Mouse (Mus musculus) embryonic stem cell, embryonic (primary cell): ENCODE data around the gene Large2.

ENCODE experiments used
- CTCF ChIA-PET, 4 experiments: fragments of 300-600 bp in 2 of 4; fragments of 350-600 bp in 2 of 4; sonication (Branson Sonifier 250); formaldehyde crosslinking; loops; one replicate each; lab custom pipeline; 2022; ENCODE audit warnings: inconsistent platforms in 2 of 4; lab: Charles Lee
- POLR2A ChIA-PET, 4 experiments: fragments of 300-600 bp in 2 of 4; fragments of 350-600 bp in 2 of 4; sonication (Branson Sonifier 250); formaldehyde crosslinking; loops; one replicate each; lab custom pipeline; 2022; ENCODE audit warnings: antibody characterized with exemption in 4 of 4, inconsistent platforms in 1 of 4; lab: Charles Lee

The Large2 gene

DNA sequence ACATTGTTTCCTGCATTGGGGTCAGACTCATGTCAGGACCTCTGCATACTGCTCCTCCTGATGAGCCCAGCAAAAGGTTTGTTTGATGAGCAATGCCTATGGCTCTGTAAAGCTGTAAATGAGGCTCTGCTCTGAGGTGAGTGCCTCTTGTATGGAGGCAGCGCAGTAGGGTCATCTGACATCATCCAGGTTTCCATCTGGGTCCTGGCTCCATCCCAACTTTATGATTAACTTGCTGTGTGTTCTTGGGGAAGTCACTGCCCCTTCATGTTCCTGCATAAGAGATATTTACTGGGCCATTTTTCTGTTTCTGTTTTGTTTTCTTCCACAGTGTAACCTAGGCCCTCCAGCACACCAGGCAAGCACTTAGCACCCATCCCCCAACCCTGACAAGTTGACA lies 22.8 kb upstream of the Large2 start:
- POLR2A ChIA-PET, result interaction anchor here in 1 of 4 experiments (4.4 kb wide), 1 partner anchor 27 kb away, joined by 19 read pairs; no protein-coding TSS in a partner anchor

DNA sequence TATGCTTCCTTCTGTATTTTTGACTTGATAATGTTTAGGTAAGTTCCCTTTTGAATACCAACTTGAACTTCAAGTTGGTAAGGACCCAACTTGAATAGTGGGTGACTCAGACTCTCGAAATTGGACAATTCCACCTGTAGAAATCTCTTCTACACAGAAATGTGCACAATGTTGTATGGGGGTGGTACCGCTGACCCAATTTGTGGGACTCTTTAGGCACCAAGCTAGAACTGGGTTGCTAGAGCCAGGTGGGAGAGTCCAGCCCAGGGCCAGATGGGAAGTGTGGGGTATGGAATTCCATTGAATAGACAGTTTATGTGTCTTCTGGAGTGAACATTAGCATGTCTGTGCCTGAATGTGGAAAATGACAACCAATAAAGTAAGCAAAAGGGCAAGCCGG lies 20.9 kb upstream of the Large2 start:
- ChIA-PET CTCF (no interaction called here), POLR2A (interaction anchor here in 2 of 4 experiments (0.9 to 1.9 kb wide), 2 partner anchors 19 to 43 kb away, joined by 3 to 4 read pairs; no protein-coding TSS in a partner anchor)

More for the DNA sequence above, 22.8 kb upstream of the Large2 start:
- CTCF ChIA-PET, result no interaction called here

DNA sequence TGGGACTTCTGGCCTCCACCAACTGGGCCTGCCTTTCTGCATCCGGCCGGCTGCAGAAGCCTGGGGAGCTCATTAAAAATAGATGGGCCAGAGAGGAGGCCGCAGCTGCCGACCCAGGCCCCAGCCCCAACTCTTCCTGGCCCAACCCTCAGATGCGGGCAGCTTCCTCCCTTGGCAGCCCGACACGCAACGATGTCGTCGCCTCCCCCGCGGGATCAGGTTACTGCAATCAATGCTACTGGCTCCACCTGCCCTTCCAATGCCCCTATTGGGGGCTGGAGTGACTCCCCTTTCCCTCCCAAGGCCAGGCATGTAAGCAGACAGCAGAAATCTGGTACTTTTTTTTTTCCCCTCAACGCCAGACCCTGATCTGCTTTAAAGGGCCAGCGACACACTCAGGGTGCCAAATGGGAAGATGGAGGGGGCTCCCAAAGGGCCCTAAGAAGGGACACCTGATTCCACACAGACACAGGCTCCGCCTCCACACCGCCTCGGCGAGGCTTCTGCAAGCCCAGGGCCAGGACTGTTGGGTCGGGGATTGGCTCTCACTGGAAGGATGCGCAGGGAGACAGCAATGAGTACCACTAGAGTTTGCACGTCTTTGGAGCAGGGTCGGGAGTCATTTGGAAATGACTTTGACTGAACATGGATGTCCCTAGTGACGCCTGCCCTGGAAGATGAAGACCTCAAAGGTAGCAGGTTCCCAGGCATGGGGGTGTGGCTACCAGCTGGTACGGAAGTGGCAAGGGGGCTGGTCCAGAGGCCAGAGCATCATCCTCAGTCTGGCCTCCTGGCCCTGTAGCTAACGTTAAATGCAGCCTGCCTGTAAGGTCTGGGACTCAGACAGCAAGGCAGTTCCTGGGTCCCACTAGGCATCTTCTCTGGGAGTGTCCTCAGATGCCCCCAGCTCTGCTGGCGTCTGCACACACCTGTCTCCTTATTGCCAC lies 17.9 kb upstream of the Large2 start:
- ChIA-PET POLR2A (interaction anchor here in 3 of 4 experiments (0.5 to 2.7 kb wide), 13 partner anchors 9 to 1126 kb away, joined by 3 to 13 read pairs (median 3); partner anchors contain the start of genes Large2 (in 2 of the 3), Mapk8ip1 (in 1 of the 3), Mdk (in 1 of the 3) and Pex16 (in 1 of the 3)), CTCF (interaction anchor here in 1 of 4 experiments (0.6 to 0.8 kb wide), 2 partner anchors 30 to 413 kb away, joined by 3 to 4 read pairs; no protein-coding TSS in a partner anchor)

DNA sequence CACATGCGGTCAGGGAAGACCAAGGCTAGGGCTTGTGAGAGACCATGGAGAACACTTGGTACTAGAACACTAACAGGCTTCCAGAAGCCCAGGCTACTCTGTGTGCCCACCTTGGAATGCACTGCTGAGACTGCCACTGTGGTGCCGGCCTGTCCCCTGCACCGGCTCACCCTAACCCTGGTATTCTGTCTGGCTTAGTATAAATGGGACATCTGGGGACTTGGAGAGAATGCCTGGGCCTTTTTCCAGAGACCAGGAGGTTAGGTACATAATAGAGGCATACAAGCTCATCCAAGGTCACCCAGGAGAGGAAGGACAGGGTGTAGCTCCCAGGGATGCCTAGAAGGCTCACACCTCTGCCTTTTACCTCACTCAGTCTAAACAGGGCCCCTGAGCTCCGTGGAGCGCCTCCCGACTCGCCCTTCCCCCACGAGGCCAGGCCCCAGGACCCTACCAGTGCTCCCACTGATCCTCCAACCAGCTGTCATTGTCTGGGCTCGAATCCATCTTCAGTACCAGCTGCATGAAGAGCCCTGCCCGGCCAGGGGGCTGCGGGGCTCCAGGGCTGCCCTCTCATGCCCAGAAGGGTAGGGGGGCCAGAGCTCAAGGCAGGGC lies 17.1 kb upstream of the Large2 start:
- CTCF ChIA-PET, result interaction anchor here in 1 of 4 experiments (0.8 kb wide), 1 partner anchor 31 kb away, joined by 3 read pairs; no protein-coding TSS in a partner anchor
- POLR2A ChIA-PET, result interaction anchor here in 2 of 4 experiments (0.5 to 2.7 kb wide), 10 partner anchors 9 to 1126 kb away, joined by 3 to 13 read pairs (median 3); partner anchors contain the start of genes Large2 (in 2 of the 2), Mapk8ip1 (in 1 of the 2), Mdk (in 1 of the 2) and Pex16 (in 1 of the 2)

DNA sequence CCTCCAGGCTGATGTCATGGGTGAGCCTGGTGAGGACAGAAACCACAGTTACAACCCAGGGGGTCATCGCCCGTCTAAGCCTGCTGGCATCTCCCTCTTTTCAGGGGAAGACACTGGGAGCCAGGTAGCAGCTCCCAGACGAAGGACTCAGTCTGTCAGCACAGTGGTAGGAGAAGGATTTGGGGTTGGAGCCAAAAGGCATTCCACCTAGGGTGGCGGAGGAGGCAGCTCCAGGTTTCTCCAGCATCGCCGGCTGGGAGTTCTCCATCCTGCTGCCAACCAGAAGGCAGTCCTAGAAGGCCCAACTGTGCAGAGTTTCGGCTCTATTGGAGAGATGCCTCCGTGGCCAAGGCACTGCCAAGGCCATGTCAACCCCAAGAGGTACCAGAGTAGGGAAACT lies 16.4 kb upstream of the Large2 start:
- CTCF ChIA-PET, result no interaction called here
- POLR2A ChIA-PET, result interaction anchor here in 2 of 4 experiments (1.3 to 2.7 kb wide), 2 partner anchors 16 kb away, joined by 3 to 13 read pairs; partner anchors contain the start of genes Large2 (in 2 of the 2) and Pex16 (in 1 of the 2)

DNA sequence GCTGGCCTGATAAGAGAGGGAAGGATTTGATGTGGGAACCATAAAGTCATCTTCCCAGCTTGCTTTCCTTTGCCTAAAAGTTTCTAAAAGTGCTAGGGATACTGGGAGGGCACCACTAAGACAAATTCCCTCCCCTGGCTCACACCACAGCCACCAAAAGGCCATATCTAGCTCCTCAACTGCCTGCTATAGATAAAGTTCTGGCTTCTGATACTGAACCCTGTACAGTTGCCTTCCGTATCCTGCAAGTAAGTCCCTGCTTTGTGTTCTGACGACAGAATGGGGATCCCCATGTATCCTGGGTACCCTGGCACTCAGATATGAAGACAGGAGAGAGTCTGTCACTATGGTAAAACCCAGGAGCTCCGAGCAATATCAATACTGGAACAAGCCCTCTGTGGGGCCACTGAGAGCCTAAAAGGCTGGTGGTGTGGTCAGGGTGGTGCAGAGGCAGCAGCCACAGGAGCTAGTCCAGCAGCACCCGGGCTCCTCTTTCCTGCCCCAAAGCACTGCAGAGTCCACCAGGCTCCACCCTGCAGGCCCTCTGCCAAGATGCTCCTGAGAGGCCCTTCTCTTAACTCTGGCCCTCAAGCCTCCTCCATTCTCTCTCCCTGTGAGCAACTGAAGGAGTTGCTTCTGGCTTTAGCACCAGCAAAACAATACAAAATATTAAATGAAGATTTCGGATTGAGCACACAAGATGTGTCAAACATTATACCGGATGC lies 15.7 kb upstream of the Large2 start:
- CTCF ChIA-PET, result no interaction called here
- POLR2A ChIA-PET, result interaction anchor here in 2 of 4 experiments (0.5 to 5.4 kb wide), 11 partner anchors 10 to 1913 kb away, joined by 3 to 26 read pairs (median 4); partner anchors contain the start of genes Large2 (in 1 of the 2), Mapk8ip1 (in 1 of the 2) and Pex16 (in 1 of the 2)

DNA sequence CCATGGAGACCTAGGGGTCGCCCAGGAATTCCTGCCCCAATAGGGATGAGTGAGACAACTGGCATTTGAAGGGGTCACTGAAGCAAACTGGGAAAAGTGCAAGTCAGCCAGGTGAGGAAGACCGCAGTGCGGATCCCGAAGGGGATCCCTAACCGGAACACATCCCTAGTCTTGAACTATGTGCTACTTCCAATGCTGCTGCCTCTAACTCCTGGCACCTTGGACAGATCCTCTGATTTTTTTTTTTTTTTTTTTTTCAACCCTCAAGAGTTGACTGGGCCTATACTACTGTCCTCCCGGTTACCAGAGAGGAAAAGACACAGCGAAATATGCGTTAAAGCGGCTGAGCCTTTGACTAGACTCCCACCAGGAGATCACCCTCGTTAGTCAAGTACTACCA lies 15.0 kb upstream of the Large2 start:
- ChIA-PET POLR2A (interaction anchor here in 2 of 4 experiments (0.7 to 5.4 kb wide), 10 partner anchors 11 to 1914 kb away, joined by 3 to 26 read pairs (median 4); partner anchors contain the start of genes Large2 (in 1 of the 2), Mapk8ip1 (in 1 of the 2) and Pex16 (in 1 of the 2)), CTCF (no interaction called here)

DNA sequence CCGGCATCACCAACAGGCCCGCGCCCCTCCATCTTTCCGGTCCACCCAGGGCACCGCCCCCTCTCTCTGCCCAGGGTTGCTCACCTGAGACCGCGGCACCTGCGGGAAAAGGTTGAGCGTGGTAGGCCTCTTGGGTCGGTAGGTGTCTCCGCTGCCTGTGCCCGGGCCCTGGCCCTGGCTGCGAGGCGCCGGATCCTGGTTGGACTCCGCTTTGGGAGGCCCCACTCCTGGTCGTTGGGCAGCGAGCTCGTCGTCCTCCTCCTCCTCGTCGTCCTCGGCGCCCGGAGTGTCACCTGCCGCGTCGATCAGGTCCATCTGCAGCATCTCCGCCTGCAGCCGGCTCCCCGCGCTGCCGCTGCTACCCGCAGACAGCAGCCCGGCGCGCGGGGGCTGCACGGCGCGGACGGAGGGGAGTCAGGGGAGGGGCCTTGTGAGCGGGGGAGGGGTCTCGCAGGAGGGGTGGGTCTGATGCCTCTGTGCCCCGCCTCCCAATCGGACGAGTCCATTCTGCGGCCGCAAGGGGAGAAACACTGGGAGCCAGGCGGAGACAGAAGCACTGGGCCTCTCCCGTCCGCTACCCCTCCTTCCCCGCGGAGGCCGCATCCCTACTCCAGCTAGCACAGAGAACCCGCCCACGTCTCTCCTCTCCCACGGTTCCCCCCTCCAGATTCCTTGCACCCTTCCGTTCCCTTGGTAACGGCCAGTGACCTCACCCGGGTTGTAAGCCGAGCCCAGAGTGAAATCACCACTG lies 14.4 kb upstream of the Large2 start:
- ChIA-PET POLR2A (interaction anchor here in 3 of 4 experiments (0.6 to 5.4 kb wide), 10 partner anchors 11 to 39 kb away, joined by 3 to 41 read pairs (median 7); partner anchors contain the start of genes Large2 (in 2 of the 3), Pex16 (in 2 of the 3) and Mapk8ip1 (in 1 of the 3)), CTCF (no interaction called here)

DNA sequence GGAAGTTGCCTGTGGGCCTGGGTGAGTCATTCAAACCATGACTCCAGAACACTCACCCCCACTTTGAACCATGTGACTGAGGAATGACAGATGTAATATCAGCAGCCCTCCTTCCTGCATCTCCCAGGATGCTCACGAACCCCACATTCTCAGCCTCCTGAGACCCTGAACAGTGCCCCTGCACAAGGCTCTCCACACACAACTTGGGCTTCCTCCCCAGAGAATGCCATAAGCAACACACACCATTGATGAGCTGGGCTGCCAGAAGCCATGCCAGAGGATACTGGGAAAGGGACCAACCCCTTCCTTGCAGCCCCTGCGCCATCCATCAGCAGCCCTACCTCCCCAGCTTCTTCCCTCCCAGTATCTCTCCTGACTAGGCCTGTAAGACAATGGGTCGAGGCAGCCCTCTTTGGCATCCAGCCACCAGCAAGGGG lies 13.4 kb upstream of the Large2 start:
- CTCF ChIA-PET, result no interaction called here
- POLR2A ChIA-PET, result interaction anchor here in 3 of 4 experiments (0.6 to 5.4 kb wide), 7 partner anchors 12 to 877 kb away, joined by 3 to 41 read pairs (median 7); partner anchors contain the start of genes Large2 (in 2 of the 3) and Pex16 (in 2 of the 3)

DNA sequence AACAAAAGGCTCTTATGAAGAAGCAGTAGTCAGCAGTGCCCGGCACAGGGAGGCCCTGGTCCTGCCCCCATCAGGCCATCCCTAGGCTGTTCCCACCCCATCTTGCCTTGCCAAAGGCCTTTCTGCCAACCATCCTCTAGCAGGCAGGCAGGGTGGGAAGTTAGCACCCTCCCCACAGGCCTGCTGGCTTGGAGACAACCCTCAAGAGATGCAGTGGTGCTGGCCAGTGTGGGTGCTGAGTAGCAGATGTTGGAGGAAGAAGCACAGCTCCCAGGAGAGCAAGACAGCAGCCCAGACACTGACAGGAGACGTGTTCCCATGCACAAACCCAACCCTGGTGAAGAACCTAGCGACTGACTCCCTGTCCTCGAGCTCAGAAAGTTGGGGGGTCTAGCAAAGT lies 13.0 kb upstream of the Large2 start:
- ChIA-PET POLR2A (interaction anchor here in 2 of 4 experiments (0.6 to 5.4 kb wide), 5 partner anchors 12 to 877 kb away, joined by 3 to 41 read pairs (median 7); partner anchors contain the start of genes Large2 (in 2 of the 2) and Pex16 (in 2 of the 2)), CTCF (no interaction called here)

DNA sequence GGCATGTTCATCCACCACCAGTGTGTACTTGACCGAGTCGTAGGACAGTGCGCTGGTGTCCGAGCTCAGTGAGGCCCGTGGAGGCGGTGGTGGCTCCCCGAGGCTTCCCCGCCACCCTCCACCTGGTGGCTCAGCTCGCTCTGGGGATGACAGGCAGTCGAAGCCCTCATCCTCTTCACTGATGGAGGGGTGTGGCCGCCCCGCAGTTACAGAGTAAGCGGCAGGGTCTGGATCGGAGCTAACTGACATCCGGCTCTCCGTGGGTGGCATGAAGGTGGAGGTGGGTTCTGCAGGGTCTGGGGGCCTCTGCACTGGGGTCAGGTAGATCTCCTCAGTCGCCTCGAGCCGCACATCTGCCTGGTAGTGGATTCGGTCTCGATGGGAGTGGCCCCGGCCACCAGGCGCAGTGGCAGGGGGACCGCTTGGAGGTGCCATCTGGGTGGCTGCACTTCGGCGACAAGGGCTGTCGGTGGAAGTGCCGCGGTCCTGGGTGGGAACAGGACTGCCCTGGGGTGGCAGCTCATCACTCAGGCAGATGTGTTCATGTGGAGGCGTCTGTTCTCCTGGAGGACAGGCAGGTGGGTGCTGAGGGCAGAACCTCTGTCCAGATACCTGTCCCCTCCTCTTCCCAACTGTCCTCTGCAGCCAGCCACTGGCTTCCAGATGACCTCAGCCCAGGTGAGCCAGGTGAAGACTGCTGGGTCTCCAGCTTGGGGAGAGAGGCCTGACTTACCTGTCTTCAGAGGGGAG lies 12.3 kb upstream of the Large2 start:
- ChIA-PET CTCF (interaction anchor here in 1 of 4 experiments (0.7 to 1.1 kb wide), 3 partner anchors 11 to 401 kb away, joined by 3 to 4 read pairs (median 3); no protein-coding TSS in a partner anchor), POLR2A (interaction anchor here (0.6 to 5.4 kb wide), 9 partner anchors 11 to 38 kb away, joined by 3 to 41 read pairs (median 7); partner anchors contain the start of genes Large2 (in 3 of the 4) and Pex16 (in 3 of the 4))

DNA sequence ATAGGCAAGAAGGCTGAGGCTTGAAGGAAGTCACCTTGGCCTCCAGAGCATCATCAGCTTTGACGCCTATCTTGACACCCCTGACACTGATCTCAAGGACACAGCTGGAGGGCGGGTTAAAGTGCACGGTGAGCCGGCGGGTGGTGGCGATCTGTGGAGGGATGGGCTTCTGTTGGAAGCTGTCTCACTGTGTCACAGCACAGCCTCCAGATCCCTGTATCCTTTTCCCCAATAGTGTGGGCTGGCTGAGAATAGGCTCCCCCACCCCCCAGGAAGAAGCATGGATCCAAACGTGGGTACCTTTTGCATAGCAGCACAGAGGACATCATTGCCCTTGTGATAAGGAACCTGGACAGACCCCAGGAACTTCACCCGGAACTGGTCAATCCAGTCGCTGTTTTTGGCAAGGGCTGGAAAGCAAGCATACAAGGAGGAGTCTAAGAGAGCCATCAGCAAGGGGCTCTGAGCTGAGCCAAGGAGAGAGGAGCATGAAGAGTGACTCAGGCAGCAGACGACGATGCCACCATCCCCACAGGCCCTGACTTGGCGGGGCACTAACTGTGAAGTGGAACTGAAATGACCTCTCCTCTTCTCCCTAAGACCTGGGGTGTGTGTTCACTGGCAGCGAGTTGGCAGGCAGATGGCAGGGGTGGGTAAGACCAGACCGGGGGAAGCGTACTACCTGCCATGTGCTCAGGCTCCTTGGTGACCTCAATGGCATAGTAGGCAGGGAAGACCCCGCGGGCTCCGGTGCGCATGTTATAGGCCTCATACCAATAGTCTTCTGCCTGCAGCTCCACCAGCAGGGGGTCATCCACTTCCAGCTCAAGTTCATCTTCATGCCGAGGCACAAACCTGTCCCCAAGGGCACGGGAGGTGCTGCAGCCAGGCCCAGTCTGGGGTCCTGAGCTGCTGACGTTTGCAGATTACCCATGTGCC lies 10.7 kb upstream of the Large2 start:
- CTCF ChIA-PET, result interaction anchor here in 1 of 4 experiments (0.8 kb wide), 1 partner anchor 9 kb away, joined by 3 read pairs; no protein-coding TSS in a partner anchor

DNA sequence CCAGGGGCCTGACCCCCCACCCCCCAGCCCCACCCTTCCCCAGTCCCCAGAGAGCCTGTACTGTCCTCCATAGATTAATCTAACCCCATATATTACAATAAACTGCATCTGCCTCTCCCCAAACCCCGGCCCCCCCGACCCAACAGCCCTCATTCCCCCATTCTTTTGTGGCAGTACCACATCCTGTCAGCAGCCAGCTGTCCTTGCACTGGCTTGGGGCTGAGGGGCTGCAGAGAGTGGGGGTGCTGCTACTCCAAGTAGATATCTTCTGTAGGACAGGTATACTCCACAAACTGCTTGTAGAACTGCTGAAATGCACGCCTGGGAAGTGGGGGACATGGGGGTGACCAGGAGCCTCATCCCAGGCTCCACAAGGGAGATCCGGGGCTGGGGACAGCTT lies 9.4 kb upstream of the Large2 start:
- POLR2A ChIA-PET, result interaction anchor here in 3 of 4 experiments (1.0 to 5.2 kb wide), 5 partner anchors 9 to 41 kb away, joined by 3 to 41 read pairs (median 4); partner anchors contain the start of genes Large2 (in 2 of the 3), Pex16 (in 2 of the 3) and Mapk8ip1 (in 1 of the 3)

More for the DNA sequence above, 10.7 kb upstream of the Large2 start:
- POLR2A ChIA-PET, result interaction anchor here in 3 of 4 experiments (0.7 to 5.4 kb wide), 11 partner anchors 10 to 51 kb away, joined by 3 to 41 read pairs (median 4); partner anchors contain the start of genes Large2 (in 3 of the 3) and Pex16 (in 3 of the 3)

DNA sequence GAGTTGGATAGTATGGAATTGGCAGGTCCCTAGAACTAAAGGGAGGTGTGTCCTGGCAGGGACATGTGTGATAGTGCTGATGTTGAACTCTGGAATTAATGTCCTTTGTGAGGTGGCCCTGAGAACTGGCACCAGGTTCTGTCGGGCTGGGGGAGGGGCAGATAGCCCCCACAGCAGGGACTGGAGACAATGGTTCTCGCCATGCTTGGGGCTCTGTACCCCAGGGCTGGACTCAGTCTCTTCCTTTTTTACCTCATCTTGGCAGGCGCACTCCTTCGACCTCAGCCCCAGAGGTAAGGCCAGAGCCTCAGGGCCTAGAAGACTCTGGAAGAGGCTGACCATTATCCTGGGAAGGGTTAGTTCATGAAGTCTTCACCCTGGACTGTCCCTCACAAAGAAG lies 8.1 kb upstream of the Large2 start:
- ChIA-PET POLR2A (interaction anchor here in 3 of 4 experiments (0.6 to 1.3 kb wide), 3 partner anchors 7 to 798 kb away, joined by 3 to 4 read pairs (median 4); no protein-coding TSS in a partner anchor), CTCF (no interaction called here)

More for the DNA sequence above, 9.4 kb upstream of the Large2 start:
- CTCF ChIA-PET, result no interaction called here
